Mouse (Mus musculus): ENCODE data around the gene Pcolce2.

- TF ChIP-seq POLR2A (IDR thresholded peaks at IDR 0.05; ENCODE audit: control insufficient read depth, low read depth, low read length) (no peak), CTCF (IDR thresholded peaks at IDR 0.05; ENCODE audit: control insufficient read depth, insufficient read depth, insufficient replicate concordance, low read depth, low read length) (no peak)
These were observed 68.0 kb downstream of the Pcolce2 start for GRCm38 (mm10) chr9:95705371-95705770.

All from testis, adult 2 months (tissue).